Mouse (Mus musculus): ENCODE results near the gene Krtap3-1. TPM values are rescaled to one million over a fixed set of nuclear protein-coding genes. Genes with fewer than 3 reads are reported as not detected.

Gene Krtap3-1
- polyA plus RNA-seq, 1 experiment from 2014 or later: not detected

- no peak overlapping the region for H3K9ac ChIP-seq (ENCODE audit: low read length)
- 72% methylated on average over 3 of the region's 3 CpGs for WGBS
- no peaks in the 10 kb centered on the region for H3K4me1 ChIP-seq (ENCODE audit: control insufficient read depth in 2 of 2, insufficient read depth in 2 of 2, low read length in 2 of 2)
- no peak for ATAC-seq (ENCODE audit: insufficient number of reproducible peaks, insufficient read depth, low FRiP score, low read depth)
- no peaks in the 10 kb centered on the region for H3K36me3 ChIP-seq (ENCODE audit: control insufficient read depth, insufficient read depth, low read length)
- H3K27me3 ChIP-seq (ENCODE audit: control insufficient read depth, insufficient read depth, low read length): no peaks in the 10 kb centered on the region
- H3K4me3 ChIP-seq (ENCODE audit: control insufficient read depth in 1 of 2, insufficient read depth in 1 of 2, low read depth in 1 of 2, low read length in 2 of 2): no peak overlapping the region
- H3K4me2 ChIP-seq (ENCODE audit: low read length): no peak overlapping the region
- H3K27ac ChIP-seq (replicated peaks in 1 of 2; ENCODE audit: control insufficient read depth in 1 of 2, insufficient read depth in 1 of 2, low read depth in 2 of 2, low read length in 2 of 2): no peak overlapping the region
- H3K9me3 ChIP-seq (ENCODE audit: control insufficient read depth, low read length): no peaks in the 10 kb centered on the region
Measured at GRCm38 (mm10) chr11:99557976-99558745, 8.3 kb downstream of the Krtap3-1 start.

DNA sequence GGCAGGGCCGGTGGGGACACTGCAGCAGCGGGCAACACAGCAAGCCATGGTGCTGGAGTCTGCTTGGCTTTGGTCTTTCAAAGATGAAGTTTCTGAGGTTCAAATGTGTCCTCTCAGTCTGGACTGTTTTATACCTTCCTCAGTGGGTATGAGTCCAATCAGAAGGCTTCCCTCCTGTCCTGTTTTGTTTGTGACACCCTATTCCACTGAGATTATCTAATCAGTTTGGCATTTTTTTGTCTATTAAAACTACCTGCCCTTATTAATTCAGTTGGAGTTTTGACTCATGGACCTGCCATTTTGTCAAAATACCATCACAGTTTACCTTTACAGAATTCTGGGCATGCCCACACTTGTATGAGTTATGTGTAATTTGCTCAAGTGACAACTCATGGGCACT is 9.7 kb downstream of the Krtap3-1 start, which contains the start of gene Krtap3-2:
Gene Krtap3-2 (minus strand): TSS at position 101 of the 400 bp plus-strand sequence.
- H3K27me3 ChIP-seq (ENCODE audit: control insufficient read depth, insufficient read depth, low read length): no peaks in the 10 kb centered on the region
- no peak within 1 kb of the TSS for H3K4me2 ChIP-seq (ENCODE audit: low read length)
- no peaks in the 10 kb centered on the region for H3K36me3 ChIP-seq (ENCODE audit: control insufficient read depth, insufficient read depth, low read length)
- H3K4me3 ChIP-seq (ENCODE audit: control insufficient read depth in 1 of 2, insufficient read depth in 1 of 2, low read depth in 1 of 2, low read length in 2 of 2): no peak within 1 kb of the TSS
- H3K27ac ChIP-seq (replicated peaks in 1 of 2; ENCODE audit: control insufficient read depth in 1 of 2, insufficient read depth in 1 of 2, low read depth in 2 of 2, low read length in 2 of 2): no peak within 1 kb of the TSS
- no peaks in the 10 kb centered on the region for H3K9me3 ChIP-seq (ENCODE audit: control insufficient read depth, low read length)
- 72% methylated on average over 2 of the region's 2 CpGs for WGBS
- H3K4me1 ChIP-seq (ENCODE audit: control insufficient read depth in 2 of 2, insufficient read depth in 2 of 2, low read length in 2 of 2): no peaks in the 10 kb centered on the region
- no peak for ATAC-seq (ENCODE audit: insufficient number of reproducible peaks, insufficient read depth, low FRiP score, low read depth)
- no peak within 1 kb of the TSS for H3K9ac ChIP-seq (ENCODE audit: low read length)

GRCm38 (mm10) chr11:99556195-99556594 is 10.2 kb downstream of the Krtap3-1 start:
- 77% methylated on average over 2 of the region's 2 CpGs for WGBS
- Histone ChIP-seq H3K27ac (replicated peaks in 1 of 2; ENCODE audit: control insufficient read depth in 1 of 2, insufficient read depth in 1 of 2, low read depth in 2 of 2, low read length in 2 of 2) (no peak overlapping the region), H3K4me1 (ENCODE audit: control insufficient read depth in 2 of 2, insufficient read depth in 2 of 2, low read length in 2 of 2) (no peaks in the 10 kb centered on the region), H3K9me3 (ENCODE audit: control insufficient read depth, low read length) (no peaks in the 10 kb centered on the region), H3K4me2 (ENCODE audit: low read length) (no peak overlapping the region), H3K4me3 (ENCODE audit: control insufficient read depth in 1 of 2, insufficient read depth in 1 of 2, low read depth in 1 of 2, low read length in 2 of 2) (no peak overlapping the region), H3K9ac (ENCODE audit: low read length) (no peak overlapping the region), H3K36me3 (ENCODE audit: control insufficient read depth, insufficient read depth, low read length) (no peaks in the 10 kb centered on the region), H3K27me3 (ENCODE audit: control insufficient read depth, insufficient read depth, low read length) (no peaks in the 10 kb centered on the region)
- no peak for ATAC-seq (ENCODE audit: insufficient number of reproducible peaks, insufficient read depth, low FRiP score, low read depth)

- H3K9ac ChIP-seq (ENCODE audit: low read length): no peak within 1 kb of the TSS
- ATAC-seq (ENCODE audit: insufficient number of reproducible peaks, insufficient read depth, low FRiP score, low read depth): no peak
- H3K27ac ChIP-seq (replicated peaks in 1 of 2; ENCODE audit: control insufficient read depth in 1 of 2, insufficient read depth in 1 of 2, low read depth in 2 of 2, low read length in 2 of 2): no peak within 1 kb of the TSS
- H3K36me3 ChIP-seq (ENCODE audit: control insufficient read depth, insufficient read depth, low read length): no peaks in the 10 kb centered on the region
- no peak within 1 kb of the TSS for H3K4me3 ChIP-seq (ENCODE audit: control insufficient read depth in 1 of 2, insufficient read depth in 1 of 2, low read depth in 1 of 2, low read length in 2 of 2)
- H3K4me2 ChIP-seq (ENCODE audit: low read length): no peak within 1 kb of the TSS
- H3K27me3 ChIP-seq (ENCODE audit: control insufficient read depth, insufficient read depth, low read length): no peaks in the 10 kb centered on the region
- 64% methylated on average over 3 of the region's 4 CpGs for WGBS
- H3K9me3 ChIP-seq (ENCODE audit: control insufficient read depth, low read length): no peaks in the 10 kb centered on the region
- no peaks in the 10 kb centered on the region for H3K4me1 ChIP-seq (ENCODE audit: control insufficient read depth in 2 of 2, insufficient read depth in 2 of 2, low read length in 2 of 2)
Measured at GRCm38 (mm10) chr11:99550765-99551164, 15.7 kb downstream of the Krtap3-1 start, which contains the start of gene Krtap3-3. Gene Krtap3-3, minus strand, starts transcription at chr11:99550865.

GRCm38 (mm10) chr11:99547892-99548291 is 18.5 kb downstream of the Krtap3-1 start:
- H3K9ac ChIP-seq (ENCODE audit: low read length): no peak overlapping the region
- H3K9me3 ChIP-seq (ENCODE audit: control insufficient read depth, low read length): no peaks in the 10 kb centered on the region
- H3K4me1 ChIP-seq (ENCODE audit: control insufficient read depth in 2 of 2, insufficient read depth in 2 of 2, low read length in 2 of 2): no peaks in the 10 kb centered on the region
- no peak overlapping the region for H3K4me2 ChIP-seq (ENCODE audit: low read length)
- no peak overlapping the region for H3K4me3 ChIP-seq (ENCODE audit: control insufficient read depth in 1 of 2, insufficient read depth in 1 of 2, low read depth in 1 of 2, low read length in 2 of 2)
- no peak overlapping the region for H3K27ac ChIP-seq (replicated peaks in 1 of 2; ENCODE audit: control insufficient read depth in 1 of 2, insufficient read depth in 1 of 2, low read depth in 2 of 2, low read length in 2 of 2)
- H3K36me3 ChIP-seq (ENCODE audit: control insufficient read depth, insufficient read depth, low read length): no peaks in the 10 kb centered on the region
- no peak for ATAC-seq (ENCODE audit: insufficient number of reproducible peaks, insufficient read depth, low FRiP score, low read depth)
- H3K27me3 ChIP-seq (ENCODE audit: control insufficient read depth, insufficient read depth, low read length): no peaks in the 10 kb centered on the region

GRCm38 (mm10) chr11:99539721-99540120 is 26.7 kb downstream of the Krtap3-1 start:
- Histone ChIP-seq H3K4me2 (ENCODE audit: low read length) (no peak overlapping the region), H3K4me3 (ENCODE audit: control insufficient read depth in 1 of 2, insufficient read depth in 1 of 2, low read depth in 1 of 2, low read length in 2 of 2) (no peak overlapping the region), H3K9me3 (ENCODE audit: control insufficient read depth, low read length) (no peaks in the 10 kb centered on the region), H3K27ac (replicated peaks in 1 of 2; ENCODE audit: control insufficient read depth in 1 of 2, insufficient read depth in 1 of 2, low read depth in 2 of 2, low read length in 2 of 2) (no peak overlapping the region), H3K36me3 (ENCODE audit: control insufficient read depth, insufficient read depth, low read length) (no peaks in the 10 kb centered on the region), H3K9ac (ENCODE audit: low read length) (no peak overlapping the region), H3K4me1 (ENCODE audit: control insufficient read depth in 2 of 2, insufficient read depth in 2 of 2, low read length in 2 of 2) (no peaks in the 10 kb centered on the region; a peak in 1 of 4 replicates), H3K27me3 (ENCODE audit: control insufficient read depth, insufficient read depth, low read length) (no peaks in the 10 kb centered on the region)
- 60% methylated on average over 9 of the region's 9 CpGs for WGBS
- no peak for ATAC-seq (ENCODE audit: insufficient number of reproducible peaks, insufficient read depth, low FRiP score, low read depth)

DNA sequence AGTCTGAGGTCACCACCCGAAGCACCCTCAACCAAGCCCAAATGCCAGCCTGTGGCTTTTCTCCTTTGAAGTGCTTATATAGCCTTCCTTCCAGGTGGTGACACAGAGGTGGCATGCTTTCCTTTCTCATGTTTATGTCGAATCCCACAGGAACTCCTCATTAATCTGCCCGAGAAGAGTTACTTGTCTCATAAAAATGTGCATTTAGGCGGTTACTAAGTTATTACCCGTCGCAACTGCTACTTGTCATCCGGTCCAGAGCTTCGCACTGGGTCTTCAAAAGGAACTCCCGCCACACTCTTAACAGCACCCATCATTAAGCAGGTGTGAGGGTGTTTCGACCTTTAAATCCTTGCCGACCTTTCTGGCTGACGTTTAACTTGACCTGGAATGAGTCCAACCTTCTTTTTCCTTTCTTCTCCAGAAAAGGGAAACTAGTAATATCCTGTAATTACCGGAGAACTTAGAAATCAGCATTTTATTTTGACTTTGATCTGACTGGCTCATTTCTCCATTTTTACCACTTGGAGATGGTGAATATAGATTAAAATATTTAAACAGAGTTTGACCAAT is 45.1 kb downstream of the Krtap3-1 start, which contains the start of gene Krt39:
Gene Krt39 (minus strand): TSS at position 51 of the 573 bp plus-strand sequence.
- H3K4me1 ChIP-seq (ENCODE audit: control insufficient read depth in 2 of 2, insufficient read depth in 2 of 2, low read length in 2 of 2): no peaks in the 10 kb centered on the region
- H3K9ac ChIP-seq (ENCODE audit: low read length): no peak within 1 kb of the TSS
- no peaks in the 10 kb centered on the region for H3K36me3 ChIP-seq (ENCODE audit: control insufficient read depth, insufficient read depth, low read length)
- 83% methylated on average over 13 of the region's 13 CpGs for WGBS
- no peak within 1 kb of the TSS for H3K27ac ChIP-seq (replicated peaks in 1 of 2; ENCODE audit: control insufficient read depth in 1 of 2, insufficient read depth in 1 of 2, low read depth in 2 of 2, low read length in 2 of 2)
- no peaks in the 10 kb centered on the region for H3K9me3 ChIP-seq (ENCODE audit: control insufficient read depth, low read length)
- no peak for ATAC-seq (ENCODE audit: insufficient number of reproducible peaks, insufficient read depth, low FRiP score, low read depth)
- no peak within 1 kb of the TSS for H3K4me2 ChIP-seq (ENCODE audit: low read length)
- H3K4me3 ChIP-seq (ENCODE audit: control insufficient read depth in 1 of 2, insufficient read depth in 1 of 2, low read depth in 1 of 2, low read length in 2 of 2): no peak within 1 kb of the TSS
- no peaks in the 10 kb centered on the region for H3K27me3 ChIP-seq (ENCODE audit: control insufficient read depth, insufficient read depth, low read length)

Measured in heart, embryonic 14.5 days (tissue).